Mouse (Mus musculus): Measurements from ENCODE around the gene Usp6nl. TPM values are rescaled to one million over a fixed set of nuclear protein-coding genes. Genes with fewer than 3 reads are reported as not detected.

The Usp6nl gene
- total RNA-seq, 2 experiments from 2014 or later: 8.9 to 11.4 TPM

GRCm38 (mm10) chr2:6414400-6414799 lies 91.9 kb downstream of the Usp6nl start:
- DNase-seq: no peak

DNA sequence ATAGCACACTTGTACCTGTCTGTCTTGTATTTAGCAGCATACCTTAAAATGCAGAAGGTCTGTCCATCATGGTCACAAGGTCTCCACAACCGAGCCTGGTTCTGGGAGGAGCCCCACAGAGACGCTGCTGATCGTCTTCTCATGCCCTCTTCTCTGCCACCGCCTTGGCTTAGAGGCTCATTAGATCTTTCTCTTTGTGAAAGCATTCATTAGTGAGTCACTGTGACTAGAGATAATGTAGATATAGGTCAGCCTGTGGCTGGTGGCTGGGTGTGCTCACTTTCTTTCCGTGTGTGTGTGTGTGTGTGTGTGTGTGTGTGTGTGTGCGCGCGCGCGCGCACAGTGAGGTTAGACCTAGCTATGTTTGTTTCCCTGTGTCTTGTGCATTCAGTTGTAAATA lies 94.7 kb downstream of the Usp6nl start:
- DNase-seq: no peak

- no peak for DNase-seq
Measured at GRCm38 (mm10) chr2:6423661-6424550, 101.4 kb downstream of the Usp6nl start.

DNA sequence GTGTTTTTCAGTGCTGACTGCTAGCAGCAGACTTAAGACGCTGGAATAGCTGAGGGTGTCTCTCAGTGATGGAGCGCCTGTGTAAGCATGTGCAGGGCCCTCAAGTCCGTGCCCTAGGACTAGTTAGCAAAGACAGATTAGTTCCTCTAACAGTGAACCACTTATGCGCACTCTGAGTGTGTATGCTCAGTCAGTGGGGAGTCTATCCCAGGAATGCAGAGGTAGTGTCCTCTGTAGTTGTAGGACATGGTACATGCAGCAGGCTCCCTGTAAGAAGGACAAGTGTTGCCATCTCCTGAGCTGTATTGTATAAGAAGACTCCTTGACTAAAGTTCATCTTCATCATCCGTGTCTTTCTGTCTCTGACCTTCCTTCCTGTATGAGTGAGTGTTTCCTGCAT lies 102.4 kb downstream of the Usp6nl start:
- DNase-seq: no peak

GRCm38 (mm10) chr2:6436085-6436950 lies 113.9 kb downstream of the Usp6nl start:
- DNase-seq: peak; percentile 46

- DNase-seq: no peak
Measured at GRCm38 (mm10) chr2:6441688-6442087, 119.2 kb downstream of the Usp6nl start.

DNA sequence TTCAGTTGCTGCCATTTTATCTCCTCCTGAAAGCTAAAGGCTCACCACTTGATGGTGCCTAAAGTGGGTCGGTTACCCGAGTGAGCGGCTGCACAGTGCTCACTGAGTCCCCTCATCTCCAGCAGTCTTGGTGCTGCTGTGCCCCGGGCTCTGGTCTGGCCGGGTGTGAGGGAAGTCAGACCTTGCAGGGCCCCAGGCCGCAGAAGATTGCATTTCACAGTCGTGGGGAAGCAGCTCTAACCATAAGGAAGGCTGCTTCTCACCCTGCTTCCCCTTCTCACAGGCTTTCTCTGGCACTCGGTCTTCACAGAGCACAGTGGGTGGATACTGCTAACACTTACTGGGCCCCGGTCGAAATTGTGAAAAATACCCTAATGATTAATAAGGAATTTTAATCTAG lies 119.8 kb downstream of the Usp6nl start:
- no peak for DNase-seq

GRCm38 (mm10) chr2:6444015-6444414 lies 121.5 kb downstream of the Usp6nl start:
- DNase-seq: no peak

DNA sequence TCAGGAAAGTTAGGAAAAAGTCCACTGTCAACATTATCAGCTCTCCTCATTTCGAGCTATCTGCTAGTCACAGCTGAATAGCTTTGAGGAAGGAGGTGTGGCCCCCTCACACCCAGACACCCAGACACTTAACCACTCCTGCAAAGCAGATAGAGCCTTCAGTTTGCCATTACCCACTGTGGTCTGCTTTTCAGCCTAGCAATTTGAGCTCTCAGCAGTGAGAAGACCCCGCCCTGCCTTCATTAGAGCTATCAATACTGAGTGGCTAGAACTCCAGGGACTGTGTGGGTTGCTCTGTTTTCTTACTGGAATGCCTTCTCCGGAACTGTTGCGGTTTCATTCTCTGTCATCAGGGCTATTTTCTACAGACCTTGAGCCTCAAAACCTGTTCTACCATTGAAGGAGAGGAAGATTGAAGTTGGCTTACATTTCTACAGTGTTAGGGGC lies 122.3 kb downstream of the Usp6nl start:
- DNase-seq: no peak

GRCm38 (mm10) chr2:6445858-6446257 lies 123.4 kb downstream of the Usp6nl start:
- DNase-seq: no peak

DNA sequence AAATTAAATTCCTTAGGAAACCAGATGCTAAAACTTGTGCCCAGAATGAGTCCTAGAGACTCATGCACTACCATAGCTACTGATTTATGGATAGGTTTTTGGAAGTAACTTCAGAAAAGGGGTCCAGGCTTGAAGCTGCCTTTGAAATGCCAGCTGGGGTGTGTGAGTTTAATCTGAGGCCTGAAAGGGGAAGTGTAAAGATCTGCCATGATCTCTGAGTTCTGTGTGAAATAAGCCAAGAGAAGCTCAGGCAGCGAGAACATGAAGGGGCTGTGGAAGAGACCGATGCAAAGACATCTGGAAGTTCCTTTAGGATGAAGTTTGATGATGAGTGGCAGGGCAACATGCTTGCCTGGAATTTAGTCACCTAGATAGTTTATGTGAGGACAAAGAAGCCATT lies 126.4 kb downstream of the Usp6nl start:
- DNase-seq: no peak

- no peak for DNase-seq
Measured at GRCm38 (mm10) chr2:6449656-6450055, 127.2 kb downstream of the Usp6nl start.

GRCm38 (mm10) chr2:6450544-6450943 lies 128.1 kb downstream of the Usp6nl start:
- no peak for DNase-seq

DNA sequence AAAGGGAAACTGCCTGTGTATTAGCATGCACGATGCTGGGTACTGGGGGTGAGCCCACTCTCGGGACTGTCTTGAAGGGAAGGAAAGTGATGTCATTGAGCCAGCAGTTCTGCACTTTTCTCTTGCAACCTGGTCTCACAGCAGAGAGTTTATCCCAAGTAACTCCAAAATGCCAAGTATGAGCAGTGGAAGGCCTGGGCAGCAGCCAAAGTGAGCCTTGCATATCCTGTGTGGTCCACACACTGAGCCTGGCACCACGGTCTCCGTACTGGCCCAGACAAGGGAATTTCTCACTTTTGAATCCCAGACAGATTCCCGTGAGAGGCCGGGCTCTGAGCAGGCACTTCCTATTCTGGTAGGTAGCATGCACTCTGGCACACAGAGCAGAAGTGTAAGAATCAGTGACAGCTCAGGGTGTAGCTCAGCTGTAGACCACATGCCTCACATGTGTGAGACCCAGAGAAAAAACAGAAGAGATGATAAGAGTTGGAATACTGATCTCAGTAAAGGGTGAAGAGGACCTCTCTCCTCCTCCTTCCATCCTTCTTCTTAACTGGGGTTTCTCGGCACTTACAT lies 132.6 kb downstream of the Usp6nl start:
- DNase-seq: no peak

DNA sequence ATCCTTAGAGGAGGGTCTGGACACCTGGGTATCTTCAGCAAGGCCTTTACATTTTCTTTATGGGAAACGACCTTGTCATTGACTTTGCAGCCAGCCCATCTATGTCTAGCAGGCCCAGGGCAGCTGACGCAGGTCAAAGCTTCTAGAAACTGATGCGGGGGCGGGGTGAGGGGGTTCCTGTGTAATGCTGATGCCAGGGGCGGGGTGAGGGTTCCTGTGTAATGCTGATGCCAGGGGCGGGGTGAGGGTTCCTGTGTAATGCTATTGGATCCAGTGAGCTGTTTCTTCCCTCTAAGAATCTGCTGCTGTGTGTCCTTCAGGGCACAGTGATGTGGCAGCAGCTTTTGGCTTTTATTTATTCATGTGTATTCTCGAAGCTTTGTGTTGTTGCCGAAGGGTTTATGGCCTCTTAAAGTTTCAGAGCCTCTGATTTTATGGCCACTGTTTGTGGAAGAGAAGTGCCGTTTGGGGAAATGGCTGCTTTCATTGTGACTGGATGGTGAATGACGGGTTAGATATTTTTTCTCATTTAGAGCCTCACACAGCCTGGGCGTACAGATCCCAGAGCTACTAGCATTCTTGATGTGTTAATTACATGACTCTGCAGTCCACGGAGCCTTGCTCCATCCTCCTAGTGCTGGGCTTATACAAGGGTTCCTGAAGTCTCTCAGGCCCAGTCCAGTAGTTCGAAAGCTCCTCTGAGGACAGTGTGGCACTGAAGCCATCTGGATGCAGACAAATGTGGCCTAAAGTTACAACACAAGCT lies 137.0 kb downstream of the Usp6nl start:
- no peak for DNase-seq

DNA sequence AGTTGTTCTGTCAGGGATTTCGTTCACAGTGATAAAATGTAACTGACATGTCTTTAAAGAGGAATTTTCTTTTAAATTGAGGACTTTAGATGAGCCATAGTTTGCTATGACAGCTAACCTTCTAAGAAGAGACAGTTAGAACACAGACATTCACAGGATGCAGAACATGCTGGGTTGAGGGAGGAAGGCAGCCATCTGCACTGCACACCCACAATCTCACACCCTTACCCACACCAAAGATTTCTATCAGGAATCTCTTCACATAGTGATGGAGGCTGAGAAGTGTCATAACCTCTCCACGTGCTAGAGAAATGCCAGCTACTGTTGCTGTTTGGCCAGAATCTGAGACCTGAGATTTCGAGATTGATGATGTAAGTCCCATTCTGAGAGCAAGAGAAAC lies 139.8 kb downstream of the Usp6nl start:
- DNase-seq: no peak

GRCm38 (mm10) chr2:6463772-6464661 lies 141.6 kb downstream of the Usp6nl start:
- DNase-seq: no peak

DNA sequence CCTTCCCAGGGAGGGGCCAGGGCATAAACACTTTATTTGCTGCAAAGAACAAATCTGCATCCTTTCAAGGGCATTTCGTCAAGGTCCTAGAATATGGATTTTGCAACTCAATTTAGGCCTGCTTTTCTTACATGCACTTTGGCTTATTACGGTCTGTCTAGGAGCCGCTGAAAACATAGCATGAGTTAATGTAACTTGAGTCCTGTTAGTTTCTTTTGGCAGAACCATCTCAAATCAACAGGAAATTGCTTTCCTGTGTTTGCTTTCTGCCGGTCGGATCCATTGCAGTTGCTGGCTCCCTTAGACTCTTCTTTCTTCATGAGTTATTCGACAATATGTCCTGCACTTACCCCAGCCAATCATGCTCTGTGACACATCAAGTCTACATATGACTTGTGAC lies 143.9 kb downstream of the Usp6nl start:
- DNase-seq: no peak

GRCm38 (mm10) chr2:6467318-6467717 lies 144.9 kb downstream of the Usp6nl start:
- no peak for DNase-seq

- DNase-seq: peak; percentile 78
Measured at GRCm38 (mm10) chr2:6469164-6469563, 146.7 kb downstream of the Usp6nl start.

DNA sequence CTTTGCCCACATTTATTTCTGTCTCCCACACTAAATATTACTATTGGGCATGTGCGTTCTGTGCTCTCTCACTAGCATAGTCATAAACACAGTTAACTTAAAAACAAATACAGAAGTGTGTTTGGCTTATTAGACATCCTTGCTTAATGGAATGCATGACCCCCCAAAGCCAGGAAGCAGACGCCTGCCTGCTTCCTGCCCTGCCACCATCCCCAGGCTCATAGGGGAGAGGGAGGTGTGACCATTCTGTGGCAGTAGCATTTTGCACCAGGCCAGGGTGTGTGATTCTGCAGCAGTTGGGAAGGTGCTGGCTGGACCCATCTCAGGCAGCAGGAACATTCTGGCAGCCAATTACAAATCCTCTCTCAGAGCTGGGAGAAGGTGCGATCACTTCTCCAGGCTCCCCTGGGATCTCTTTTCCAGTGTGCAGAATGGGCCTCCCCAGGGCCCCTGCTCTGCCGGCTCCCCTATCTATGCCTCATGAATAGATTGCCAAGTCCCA lies 148.7 kb downstream of the Usp6nl start:
- no peak for DNase-seq
